Mouse (Mus musculus) cerebellum, postnatal 10 days (tissue): ENCODE measurements around the gene Ppfibp1.
"Not testable (repeated sequence)": the region's sequence is repeated elsewhere in the genome, so short reads cannot be mapped to it uniquely, and the experiment has no call there.

Experiments used
- DNase-seq, 2 experiments: peaks; one replicate each; pipeline ENCODE4 v3.0.0; 2021; ENCODE audit warnings: mixed read lengths in 2 of 2

The Ppfibp1 gene

DNA sequence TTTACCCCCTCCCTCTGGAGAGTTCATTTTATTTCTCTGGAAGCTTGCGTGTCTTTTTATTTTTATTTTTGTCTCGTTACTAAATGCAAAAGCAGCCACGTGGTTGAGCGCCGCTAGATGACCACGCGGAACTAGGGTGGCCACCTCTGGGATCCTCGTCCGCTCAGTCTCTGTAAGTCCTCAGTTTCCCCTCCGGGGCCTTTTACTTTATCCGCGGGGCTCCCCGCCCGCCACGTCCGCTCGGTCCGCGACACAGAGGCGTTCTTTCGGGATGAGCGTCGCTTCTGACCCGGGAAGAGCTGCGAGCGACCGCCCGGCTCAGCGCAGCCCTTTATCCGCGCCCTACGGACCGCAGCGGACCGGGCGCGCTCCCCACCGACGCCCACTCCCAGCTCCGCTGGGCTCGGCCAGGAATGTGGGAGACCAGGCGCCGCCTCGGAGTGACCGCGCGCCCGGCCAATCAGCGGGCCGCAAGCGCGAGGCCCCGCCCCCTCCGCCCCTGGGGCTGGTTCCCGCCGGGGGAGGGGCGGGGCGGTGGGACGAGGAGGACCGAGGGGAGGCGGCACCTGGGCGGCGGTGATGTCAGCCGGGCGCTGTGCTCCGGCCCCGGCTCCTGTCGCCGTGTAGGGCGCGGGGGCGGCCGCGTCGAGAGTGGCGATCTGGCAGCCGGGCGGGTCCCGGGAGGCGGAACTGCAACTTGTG, at the start of gene Ppfibp1:
Gene Ppfibp1 (plus strand): TSS at position 530 of the 702 bp plus-strand sequence.
- DNase-seq: peak; percentile 93 to 96

DNA sequence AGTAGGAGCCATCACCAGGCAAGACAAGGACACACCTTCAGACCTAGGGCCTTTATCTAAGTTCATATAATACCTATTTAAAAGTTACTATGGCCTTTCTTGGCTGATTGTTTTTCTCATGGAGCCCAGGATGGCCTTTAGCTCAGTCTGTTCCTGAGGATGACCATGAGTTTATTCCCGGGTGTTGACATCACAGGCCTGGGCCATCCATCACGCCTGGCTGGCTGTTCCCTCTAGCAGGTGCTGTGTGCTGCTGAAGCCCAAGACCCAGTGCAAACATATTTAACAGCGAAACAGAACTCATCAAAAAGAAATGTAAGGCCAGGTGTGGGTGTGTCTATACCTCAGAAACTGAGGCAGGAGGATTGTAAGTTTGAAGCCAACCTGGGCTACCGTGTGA, 49.4 kb upstream of the Ppfibp1 start:
- no peak for DNase-seq

DNA sequence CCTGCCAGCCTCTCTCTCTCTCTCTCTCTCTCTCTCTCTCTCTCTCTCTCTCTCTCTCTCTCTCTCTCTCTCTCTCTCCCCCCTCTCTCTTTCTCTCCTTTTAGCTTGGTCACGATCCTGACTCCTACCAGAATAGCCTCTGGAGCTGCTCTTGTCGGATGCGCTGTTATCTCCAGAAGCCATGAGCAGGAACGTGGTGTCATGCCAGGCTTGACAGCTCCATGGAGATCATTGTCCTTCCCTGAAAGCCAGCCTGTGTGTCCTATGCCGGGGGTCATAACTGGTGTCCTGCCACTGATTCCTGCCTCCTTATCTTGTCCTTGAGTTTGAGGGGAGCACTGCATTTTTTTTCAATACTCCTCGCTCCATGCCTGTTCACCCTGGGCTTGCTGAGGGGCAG, 43.4 kb upstream of the Ppfibp1 start:
- DNase-seq: no peak

DNA sequence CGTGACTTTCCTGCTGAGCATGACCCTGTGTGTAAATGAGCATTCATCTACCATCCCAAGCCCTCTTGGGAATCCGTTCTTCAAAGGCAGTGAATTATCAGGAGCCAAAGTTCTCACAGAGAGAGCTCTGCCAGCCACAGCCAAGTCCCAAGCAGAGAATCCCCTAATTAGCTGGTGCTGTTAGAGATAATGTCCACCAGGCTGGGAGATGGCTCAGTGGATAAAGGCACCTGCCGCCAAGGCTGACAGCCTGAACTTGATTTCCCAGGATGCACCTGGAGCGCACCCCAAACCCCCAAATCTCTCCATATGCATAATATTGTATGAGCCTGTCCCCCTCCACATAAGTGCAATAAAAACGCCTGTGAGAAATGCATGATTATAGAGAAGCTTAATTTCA, 42.9 kb upstream of the Ppfibp1 start:
- DNase-seq: no peak

DNA sequence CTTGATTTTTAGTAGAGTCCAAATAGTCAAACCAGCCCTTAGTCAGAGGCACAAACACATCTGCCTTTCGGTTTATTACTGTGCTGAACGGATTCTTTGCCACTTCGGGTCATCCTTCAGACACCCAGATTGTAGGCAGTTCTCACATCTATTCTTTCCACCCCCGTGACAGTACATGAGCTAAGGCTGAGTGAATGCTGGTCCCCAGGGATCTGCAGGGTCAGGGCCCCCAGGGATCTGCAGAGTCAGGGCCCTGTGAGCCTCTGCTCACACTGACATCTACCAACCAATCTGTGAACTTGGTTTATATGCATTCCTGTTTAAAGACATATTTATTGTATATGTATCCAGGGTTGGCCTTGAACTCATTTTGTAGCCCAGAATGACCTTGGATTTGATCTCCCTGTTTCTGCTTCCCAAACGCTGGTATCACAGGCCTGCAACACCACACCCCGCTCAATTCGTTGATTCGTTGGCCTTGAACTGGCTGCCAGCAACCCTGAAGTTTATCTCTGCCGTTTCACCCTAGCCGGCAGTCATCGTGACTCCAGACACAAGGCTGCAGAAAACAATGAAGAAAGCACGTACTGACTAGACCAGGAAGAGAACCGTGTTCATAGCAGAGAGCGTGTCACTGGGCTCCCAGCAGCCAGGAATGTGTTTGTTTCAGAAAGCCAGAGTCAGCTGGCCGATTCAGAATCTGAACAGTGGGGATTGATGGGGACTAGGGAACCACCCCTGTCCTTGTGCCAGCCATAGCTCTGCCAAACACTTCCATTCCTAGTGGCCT, 42.1 kb upstream of the Ppfibp1 start:
- DNase-seq: peak; percentile 4 to 17

DNA sequence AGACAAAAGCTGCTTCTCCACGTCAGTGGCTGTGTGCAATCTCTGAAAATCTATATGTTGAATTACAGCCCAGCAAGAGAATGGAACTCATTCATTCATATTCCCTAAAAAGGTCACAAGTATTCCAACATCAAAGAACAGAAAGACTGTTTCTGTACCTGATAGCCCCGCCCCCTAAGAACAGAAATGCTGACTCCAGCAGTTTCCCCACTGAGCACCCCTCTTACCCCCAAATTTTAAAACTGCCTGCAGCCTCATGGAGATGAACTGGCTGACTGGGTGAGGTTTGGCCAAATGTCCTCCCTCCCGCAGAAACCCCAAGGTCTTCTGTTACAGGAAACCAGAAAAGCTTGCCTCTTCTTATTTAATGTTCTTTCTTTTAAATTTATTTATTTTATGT, 40.9 kb upstream of the Ppfibp1 start:
- DNase-seq: no peak

DNA sequence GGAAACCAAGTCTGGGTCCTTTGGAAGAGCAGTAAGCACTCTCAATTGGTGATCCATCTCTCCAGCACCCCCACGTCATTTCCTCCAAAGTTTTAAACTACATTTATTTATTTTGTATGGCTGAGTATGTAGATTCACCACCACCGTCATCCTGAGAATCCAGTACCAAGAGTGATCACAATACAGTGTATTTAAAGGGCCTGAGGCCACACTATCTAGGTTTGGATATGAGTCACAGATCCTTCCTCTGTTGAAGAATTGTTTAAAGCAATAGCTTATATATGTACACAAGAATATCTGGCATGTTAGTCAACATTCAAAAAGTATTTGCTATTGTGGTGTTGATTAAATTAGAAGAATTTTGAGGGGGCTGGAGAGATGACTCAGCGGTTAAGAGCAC, 40.0 kb upstream of the Ppfibp1 start:
- DNase-seq: no peak

DNA sequence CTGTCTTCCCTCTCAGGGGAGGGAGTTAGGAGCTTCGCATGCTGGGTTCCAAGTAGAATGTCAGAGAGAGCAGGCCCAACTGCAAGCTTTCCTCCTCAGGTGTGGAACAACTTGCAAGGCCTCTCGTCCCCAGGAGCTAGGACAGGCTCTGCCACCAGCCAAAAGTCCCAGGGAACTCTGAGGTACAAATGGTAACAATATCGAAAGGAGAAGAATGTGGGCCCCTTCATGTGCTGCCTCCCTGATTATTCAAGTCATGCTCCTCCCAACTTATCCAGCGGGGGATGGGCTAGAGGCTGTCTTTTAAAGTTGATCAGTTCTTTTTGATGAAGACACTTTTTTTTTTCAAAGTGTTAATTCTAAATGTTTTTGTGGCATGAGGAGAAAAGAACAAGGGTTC, 38.2 kb upstream of the Ppfibp1 start, which contains the start of gene Smco2:
Gene Smco2 (plus strand): TSS at position 55 of the 400 bp plus-strand sequence.
- DNase-seq: no peak

DNA sequence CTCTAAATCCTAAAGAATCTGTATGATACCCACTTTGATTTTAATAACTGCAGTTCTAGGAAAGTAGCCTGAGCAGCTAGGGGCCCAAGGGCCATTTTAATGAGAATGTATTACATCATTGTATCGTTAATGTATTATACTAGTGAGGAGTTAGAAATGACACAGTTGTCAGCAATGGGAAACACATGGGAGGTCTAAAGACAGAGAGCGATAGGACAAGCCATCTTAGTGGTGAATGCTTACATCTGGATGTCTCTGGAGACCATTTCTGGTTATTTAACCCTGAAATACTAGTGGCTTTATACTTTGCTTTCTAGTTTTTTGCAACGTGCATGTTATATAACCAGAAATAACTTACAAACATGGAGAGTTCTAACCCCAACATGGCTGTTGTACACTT, 36.4 kb upstream of the Ppfibp1 start:
- DNase-seq: no peak

DNA sequence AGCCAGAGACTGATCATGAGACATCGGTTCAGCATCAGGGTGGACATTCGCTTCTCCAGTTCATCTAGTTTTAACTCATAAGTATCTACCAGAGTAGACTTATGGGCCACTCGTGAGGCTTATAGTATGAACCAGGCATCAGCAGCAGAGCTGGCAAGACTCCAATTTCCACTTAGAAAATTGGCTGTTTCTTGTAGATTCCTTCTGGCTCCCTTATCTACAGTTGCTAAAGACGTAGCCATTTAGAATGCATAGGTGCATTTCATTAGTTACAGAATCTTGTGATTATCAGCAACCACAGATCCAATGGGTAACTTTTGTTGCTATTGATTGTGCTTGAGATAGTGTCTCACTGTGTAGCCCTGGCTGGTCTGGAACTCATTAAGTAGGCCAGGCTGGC, 35.5 kb upstream of the Ppfibp1 start:
- peak in 1 of 2 experiments; percentile 15 for DNase-seq

DNA sequence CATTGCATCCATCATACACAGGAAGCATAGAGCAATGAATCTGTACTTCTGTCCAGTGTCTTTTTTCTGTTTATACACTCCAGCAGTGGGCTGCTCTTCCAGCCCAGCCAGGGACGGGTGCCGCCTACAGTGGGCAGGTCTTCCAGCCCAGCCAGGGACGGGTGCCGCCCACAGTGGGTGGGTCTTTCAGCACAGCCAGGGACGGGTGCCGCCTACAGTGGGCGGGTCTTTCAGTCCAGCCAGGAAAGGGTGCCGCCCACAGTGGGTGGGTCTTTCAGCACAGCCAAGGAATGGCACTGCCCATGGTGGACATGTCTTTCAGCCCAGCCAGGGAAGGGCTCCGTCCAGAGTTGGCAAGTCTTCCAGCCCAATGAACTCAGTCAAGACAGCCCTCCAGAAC, 33.1 kb upstream of the Ppfibp1 start:
- no peak for DNase-seq

DNA sequence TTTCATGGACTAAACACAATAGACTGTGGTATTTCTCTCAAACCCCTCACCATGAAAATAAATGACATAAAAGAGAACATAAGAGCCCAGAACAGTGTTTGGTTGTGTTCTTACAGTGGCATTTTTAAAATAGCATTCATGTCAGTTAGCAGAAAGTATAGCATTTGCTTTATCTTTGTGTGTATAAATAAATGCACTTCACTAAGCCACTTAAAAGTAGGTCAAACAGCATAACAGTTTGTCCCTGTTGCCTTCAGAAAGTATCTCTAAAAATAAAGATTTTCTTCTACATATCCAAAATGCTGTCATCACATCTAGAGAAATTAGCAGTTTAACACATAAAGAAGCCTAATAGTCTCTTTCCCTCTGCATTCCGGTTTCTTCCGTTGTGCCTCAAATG, 30.9 kb upstream of the Ppfibp1 start:
- no peak for DNase-seq

DNA sequence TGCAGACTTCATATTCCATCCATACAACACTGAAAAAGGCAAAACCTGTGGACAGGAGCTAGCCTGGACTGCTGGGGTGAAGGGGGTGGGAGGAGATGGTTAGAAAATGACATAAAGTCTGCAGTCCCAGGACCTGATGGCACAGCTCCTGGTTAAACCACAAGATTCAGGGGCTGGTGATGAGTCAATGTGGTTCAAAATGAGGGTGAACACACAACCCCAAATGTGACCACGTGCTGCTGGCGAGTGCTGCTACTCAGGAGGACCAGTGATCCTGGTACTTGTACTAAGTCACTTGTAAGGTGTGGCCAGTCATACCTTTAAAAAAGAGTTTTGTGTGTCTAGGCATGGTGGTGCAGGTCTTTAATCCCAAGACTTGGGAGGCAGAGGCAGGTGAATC, 25.1 kb upstream of the Ppfibp1 start:
- no peak for DNase-seq

DNA sequence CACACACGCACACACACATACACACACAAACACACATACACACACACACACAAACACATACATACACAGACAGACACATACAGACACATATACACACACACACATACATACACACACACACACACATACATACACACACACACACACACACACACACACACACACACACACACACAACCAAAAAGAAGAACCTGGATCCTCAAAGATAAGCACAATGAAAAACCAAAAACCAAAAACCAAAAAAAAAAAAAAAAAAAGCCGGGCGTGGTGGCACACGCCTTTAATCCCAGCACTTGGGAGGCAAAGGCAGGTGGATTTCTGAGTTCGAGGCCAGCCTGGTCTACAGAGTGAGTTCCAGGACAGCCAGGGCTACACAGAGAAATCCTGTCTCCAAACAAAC, 23.9 kb upstream of the Ppfibp1 start:
- not testable (repeated sequence) for DNase-seq

DNA sequence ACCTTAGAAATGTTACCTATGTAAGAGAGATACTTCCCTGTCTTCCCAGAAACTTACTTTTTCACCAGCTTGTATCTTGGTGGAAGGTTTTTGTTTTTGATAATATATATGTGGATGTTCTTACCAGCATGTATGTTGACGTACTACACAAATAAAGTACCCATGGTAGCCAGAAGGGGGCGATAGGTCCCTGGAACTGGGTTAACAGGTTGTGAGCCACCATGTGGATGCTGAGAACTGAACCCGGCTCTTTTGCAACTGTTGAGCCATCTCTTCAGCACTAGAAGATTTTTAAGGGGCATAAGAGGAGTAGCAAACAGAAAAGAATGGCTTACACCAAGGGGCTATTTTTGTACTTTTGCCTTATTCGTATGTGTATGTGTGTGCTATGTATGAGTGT, 22.6 kb upstream of the Ppfibp1 start:
- no peak for DNase-seq

DNA sequence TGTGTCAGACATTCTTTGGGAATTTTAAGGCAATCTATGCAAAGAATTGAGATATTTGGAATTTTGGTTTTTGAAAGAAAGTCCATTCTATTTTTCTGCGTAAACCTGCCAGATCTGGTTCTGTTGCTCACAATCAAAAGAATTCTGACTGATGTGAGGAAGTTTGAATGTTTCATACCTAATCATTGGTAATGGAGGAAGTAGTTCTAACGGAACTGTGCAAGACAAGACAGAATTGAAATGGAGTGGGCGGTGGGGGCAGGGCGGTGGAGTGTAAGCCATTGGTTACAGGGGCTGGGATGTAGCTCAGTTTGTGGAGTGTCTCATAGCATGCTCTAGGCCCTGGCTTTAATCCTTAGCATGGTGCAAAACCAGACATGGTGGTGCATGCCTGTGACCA, 16.3 kb upstream of the Ppfibp1 start:
- DNase-seq: no peak

DNA sequence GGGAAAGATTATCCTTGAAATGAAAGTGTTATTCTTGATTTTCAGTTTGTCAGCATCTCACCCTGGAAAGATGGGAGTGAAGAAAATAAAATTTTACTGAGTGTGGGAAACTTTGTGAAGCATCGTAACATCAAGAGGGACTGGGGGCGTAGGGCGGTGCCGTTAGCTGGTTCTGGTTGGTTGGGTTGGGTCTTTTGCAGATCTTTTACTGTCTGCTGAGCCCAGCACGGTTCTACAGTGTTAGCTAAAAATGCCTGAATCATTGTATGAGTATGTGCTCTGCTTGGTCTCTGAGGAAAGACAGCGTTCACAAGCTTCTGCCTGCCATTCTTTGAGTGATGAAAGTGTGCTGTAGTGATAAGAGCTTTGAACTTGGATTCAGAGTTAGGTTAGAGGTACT, 13.9 kb upstream of the Ppfibp1 start:
- DNase-seq: no peak

DNA sequence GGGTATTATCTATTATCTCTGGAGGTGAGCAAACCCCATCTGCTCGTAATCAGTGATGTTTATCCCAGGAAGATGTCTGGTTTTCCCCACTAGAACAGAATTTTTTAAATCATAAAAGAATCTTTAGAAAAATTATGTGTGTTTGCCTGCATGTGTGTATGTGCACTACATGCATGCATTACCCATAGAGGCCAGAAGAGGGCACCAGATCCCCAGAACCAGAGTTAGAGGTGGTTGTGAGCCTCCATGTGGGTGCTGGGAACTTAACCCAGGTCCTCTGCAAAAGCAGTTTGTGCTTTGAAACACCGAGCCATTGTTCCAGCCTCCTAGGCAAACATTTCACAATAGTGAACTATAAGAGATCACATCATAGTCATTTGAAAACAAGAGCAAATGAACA, 11.5 kb upstream of the Ppfibp1 start:
- no peak for DNase-seq

DNA sequence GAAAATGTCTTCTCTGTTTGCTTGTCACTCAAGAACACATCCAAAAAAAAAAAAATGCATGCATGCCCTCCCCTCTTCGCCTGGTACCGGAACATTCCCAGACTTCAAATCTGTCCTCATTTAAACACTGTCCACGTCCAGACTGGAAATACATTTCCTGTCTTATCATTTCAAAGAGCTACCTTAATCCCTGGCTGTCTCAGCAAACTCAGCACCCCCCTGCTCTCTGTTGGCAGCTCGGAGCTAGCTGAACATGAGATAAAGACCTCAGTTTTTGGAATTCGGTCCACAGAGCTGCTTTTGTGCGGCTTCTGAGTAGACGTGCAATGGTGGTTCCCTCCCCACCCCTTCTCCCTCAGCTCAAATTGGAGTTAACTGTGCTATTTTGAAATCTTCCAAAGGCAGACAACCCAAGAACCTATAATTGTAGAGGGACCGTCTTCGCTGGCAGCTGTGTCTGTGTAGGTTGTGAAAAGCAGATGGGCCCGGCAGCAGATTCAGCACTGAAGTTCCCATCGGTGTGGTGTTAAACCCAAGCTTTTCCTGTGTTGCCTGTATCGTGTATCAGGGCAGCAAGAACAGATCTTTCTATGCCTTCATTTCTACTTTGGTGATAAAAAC, 10.8 kb upstream of the Ppfibp1 start:
- no peak for DNase-seq

DNA sequence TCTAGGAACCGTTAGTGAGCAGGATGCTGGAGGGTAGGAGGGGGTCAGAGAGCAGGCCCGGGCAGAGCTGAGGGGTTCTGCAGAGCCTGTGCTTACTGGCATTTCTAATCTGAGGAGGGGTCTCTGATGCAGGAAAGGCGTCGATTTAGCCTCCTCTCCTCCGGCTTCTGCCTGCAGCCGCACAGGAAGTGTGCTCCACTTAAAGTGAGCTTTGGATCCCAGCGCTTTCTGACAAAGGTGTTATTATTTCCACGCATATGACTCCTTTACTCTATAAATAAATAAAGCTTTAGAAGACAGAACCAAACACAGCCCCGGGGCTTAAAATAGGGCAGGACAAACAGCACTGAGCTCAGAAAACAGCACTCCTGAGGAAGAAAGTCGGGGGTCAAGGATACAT, 9.4 kb upstream of the Ppfibp1 start:
- no peak for DNase-seq

DNA sequence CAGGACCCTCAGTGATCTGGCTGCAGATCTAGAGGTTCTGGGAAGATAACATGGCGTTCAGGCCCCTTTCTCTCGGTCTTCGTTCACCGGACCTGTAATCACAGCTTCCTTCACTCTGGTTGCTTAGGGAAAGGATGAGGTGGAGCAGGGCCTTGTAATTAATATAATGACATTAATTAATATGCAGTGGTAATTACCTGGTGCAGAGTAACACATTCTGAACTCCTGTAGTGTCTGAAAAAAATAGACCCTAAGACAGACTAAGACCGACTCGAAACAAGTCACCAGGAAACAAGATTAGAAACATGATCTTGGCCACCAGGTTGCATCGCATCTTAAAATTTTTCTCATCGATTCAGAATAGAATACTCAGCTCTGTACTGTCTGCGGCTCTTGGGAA, 8.4 kb upstream of the Ppfibp1 start:
- no peak for DNase-seq

DNA sequence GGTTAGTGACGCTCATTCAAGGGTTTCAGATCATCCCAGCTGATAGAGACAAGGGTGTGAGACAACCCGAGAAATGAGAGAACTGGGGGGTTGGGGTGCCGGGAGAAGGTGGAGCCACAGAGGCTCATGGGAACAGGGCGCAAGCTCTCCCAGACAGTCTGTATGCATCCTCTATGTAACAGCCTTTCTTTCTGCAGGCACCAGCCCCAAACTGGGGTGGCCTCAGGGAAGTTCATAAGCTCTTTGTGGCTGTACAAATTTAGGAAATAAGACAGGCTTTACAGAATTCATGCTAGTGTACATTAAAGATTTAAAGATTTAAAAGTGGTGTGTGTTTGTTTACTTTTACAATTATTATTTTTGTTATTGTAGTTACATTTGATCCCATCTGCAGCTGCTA, 8.0 kb upstream of the Ppfibp1 start:
- DNase-seq: no peak

DNA sequence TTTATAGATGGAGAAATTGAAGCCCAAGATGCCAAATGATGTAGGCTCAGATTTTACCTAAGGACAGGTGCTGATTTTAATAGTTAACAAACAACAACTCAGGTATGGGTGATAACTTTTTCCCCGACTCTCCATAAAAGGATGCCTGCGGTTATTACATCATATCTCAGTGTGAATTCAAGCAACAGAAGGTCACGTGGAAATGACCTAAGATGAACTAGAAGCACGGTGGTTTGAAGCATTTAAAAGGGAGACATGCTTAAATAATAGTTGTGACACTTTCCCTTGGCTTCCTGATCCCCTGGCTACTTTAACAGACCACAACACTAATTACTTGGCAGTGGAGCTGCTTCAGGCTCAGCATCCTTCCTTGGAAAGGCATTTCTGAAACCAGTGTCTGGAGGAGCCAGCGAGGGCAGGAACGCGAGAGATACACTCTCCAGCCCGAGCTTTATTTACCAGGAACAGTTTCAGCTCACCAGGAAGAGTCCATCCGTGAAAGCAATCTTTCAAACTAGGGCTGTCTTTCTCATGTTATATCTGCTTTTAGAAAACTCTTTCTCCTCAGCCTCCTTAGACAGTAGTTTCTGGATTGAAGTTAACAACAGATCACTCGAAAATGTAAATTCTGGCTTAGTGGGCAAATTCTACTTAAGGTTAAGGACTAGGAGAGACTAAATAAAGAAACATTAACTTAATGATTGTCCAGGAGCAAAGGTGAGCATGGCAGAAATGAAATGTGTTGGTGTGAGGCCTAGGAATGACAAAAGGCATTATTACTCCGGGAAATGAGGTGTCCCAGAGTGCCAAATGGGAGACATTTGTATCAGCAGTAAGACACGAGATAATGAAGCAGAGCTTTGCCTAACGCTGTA, 6.2 kb upstream of the Ppfibp1 start:
- no peak for DNase-seq
